Mouse (Mus musculus): ENCODE measurements at regions not wholly inside any gene's neighbourhood (a gene's known extent, or its start where the extent isn't known, plus 50 kb on each side); places are given as distances from the start of the nearest gene placed in this dataset.

GRCm38 (mm10) chr12:73447172-73447571 lies 99.0 kb downstream of the Tmem30b start:
- DNase-seq (ENCODE audit: low read depth, low spot score) = no peak

GRCm38 (mm10) chr12:73446148-73446547 lies 100.0 kb downstream of the Tmem30b start:
- no peak for DNase-seq (ENCODE audit: low read depth, low spot score)

GRCm38 (mm10) chr12:73445562-73445961 lies 100.6 kb downstream of the Tmem30b start:
- no peak for DNase-seq (ENCODE audit: low read depth, low spot score)

- DNase-seq (ENCODE audit: low read depth, low spot score) = no peak
These were observed 101.1 kb downstream of the Tmem30b start for GRCm38 (mm10) chr12:73445128-73445527.

- no peak for DNase-seq (ENCODE audit: low read depth, low spot score)
These were observed 104.9 kb downstream of the Tmem30b start for GRCm38 (mm10) chr12:73441326-73441725.

GRCm38 (mm10) chr12:73434684-73435083 lies 111.5 kb downstream of the Tmem30b start:
- no peak for DNase-seq (ENCODE audit: low read depth, low spot score)

- no peak for DNase-seq (ENCODE audit: low read depth, low spot score)
These were observed 113.6 kb downstream of the Tmem30b start for GRCm38 (mm10) chr12:73432546-73432945.

GRCm38 (mm10) chr12:73428171-73428570 lies 118.0 kb downstream of the Tmem30b start:
- no peak for DNase-seq (ENCODE audit: low read depth, low spot score)

GRCm38 (mm10) chr12:73424814-73425213 lies 121.4 kb downstream of the Tmem30b start:
- DNase-seq (ENCODE audit: low read depth, low spot score) = no peak

GRCm38 (mm10) chr12:73417101-73417500 lies 129.1 kb downstream of the Tmem30b start:
- no peak for DNase-seq (ENCODE audit: low read depth, low spot score)

GRCm38 (mm10) chr12:73416367-73416897 lies 129.8 kb downstream of the Tmem30b start:
- DNase-seq (ENCODE audit: low read depth, low spot score) = peak; percentile 53

- DNase-seq (ENCODE audit: low read depth, low spot score) = no peak
These were observed 129.3 kb downstream of the Slc38a6 start for GRCm38 (mm10) chr12:73415856-73416366.

GRCm38 (mm10) chr12:73413439-73414196 lies 127.0 kb downstream of the Slc38a6 start:
- DNase-seq (ENCODE audit: low read depth, low spot score) = no peak

- peak; percentile 50 for DNase-seq (ENCODE audit: low read depth, low spot score)
These were observed 125.9 kb downstream of the Slc38a6 start for GRCm38 (mm10) chr12:73412500-73412899.

- DNase-seq (ENCODE audit: low read depth, low spot score) = peak; percentile 67
These were observed 124.3 kb downstream of the Slc38a6 start for GRCm38 (mm10) chr12:73410924-73411323.

- peak; percentile 78 for DNase-seq (ENCODE audit: low read depth, low spot score)
These were observed 123.0 kb downstream of the Slc38a6 start for GRCm38 (mm10) chr12:73409481-73410085.

- peak; percentile 94 for DNase-seq (ENCODE audit: low read depth, low spot score)
These were observed 122.0 kb downstream of the Slc38a6 start for GRCm38 (mm10) chr12:73408614-73409013.

GRCm38 (mm10) chr12:73408165-73408564 lies 121.6 kb downstream of the Slc38a6 start:
- no peak for DNase-seq (ENCODE audit: low read depth, low spot score)

GRCm38 (mm10) chr12:73406556-73407087 lies 120.0 kb downstream of the Slc38a6 start:
- DNase-seq (ENCODE audit: low read depth, low spot score) = peak; percentile 83

- peak; percentile 60 for DNase-seq (ENCODE audit: low read depth, low spot score)
These were observed 119.0 kb downstream of the Slc38a6 start for GRCm38 (mm10) chr12:73405583-73405982.

- DNase-seq (ENCODE audit: low read depth, low spot score) = no peak
These were observed 118.5 kb downstream of the Slc38a6 start for GRCm38 (mm10) chr12:73405106-73405505.

- DNase-seq (ENCODE audit: low read depth, low spot score) = peak; percentile 97
These were observed 117.4 kb downstream of the Slc38a6 start for GRCm38 (mm10) chr12:73403906-73404474.

All from skeletal muscle tissue, adult 2 months (tissue).